Mouse (Mus musculus) intestine, postnatal 0 days (tissue): ENCODE measurements at regions not wholly inside any gene's neighbourhood (a gene's known extent, or its start where the extent isn't known, plus 50 kb on each side); places are given as distances from the start of the nearest gene placed in this dataset.

Experiments
- ATAC-seq: fragments of 200-750 bp; cut with Nextera tagmentation; 2 replicates; pipeline ENCODE4 v1.8.0; 2017; ENCODE audit warnings: mild to moderate bottlenecking, moderate TSS enrichment, moderate library complexity
- H3K27ac ChIP-seq: fragments of 300-500 bp; sonication (generic); 2 replicates; pipeline ENCODE4 v1.5.1; 2014; ENCODE audit warnings: mild to moderate bottlenecking, low read depth, low read length, moderate library complexity
- H3K27me3 ChIP-seq: fragments of 300-500 bp; sonication (generic); replicated peaks from 2 replicates; pipeline ENCODE4 v1.6.1; 2014; ENCODE audit warnings: low read length, mixed read lengths; ENCODE audit not compliant: control insufficient read depth, insufficient read depth
- H3K36me3 ChIP-seq: fragments of 300-500 bp; sonication (generic); 2 replicates; pipeline ENCODE4 v1.6.1; 2014; ENCODE audit warnings: mild to moderate bottlenecking, moderate library complexity; ENCODE audit not compliant: control insufficient read depth, insufficient read depth
- H3K4me1 ChIP-seq: fragments of 300-500 bp; sonication (generic); replicated peaks from 2 replicates; pipeline ENCODE4 v1.6.1; 2014; ENCODE audit warnings: antibody characterized with exemption, low read length, mixed read lengths; ENCODE audit not compliant: control insufficient read depth, insufficient read depth
- H3K4me2 ChIP-seq: fragments of 300-500 bp; sonication (generic); replicated peaks from 2 replicates; pipeline ENCODE4 v1.6.1; 2014; ENCODE audit warnings: low read depth, mild to moderate bottlenecking, moderate library complexity
- H3K4me3 ChIP-seq: fragments of 300-500 bp; sonication (generic); 2 replicates; pipeline ENCODE4 v1.5.1; 2014; ENCODE audit warnings: low read depth, low read length
- H3K9ac ChIP-seq: fragments of 300-500 bp; sonication (generic); 2 replicates; pipeline ENCODE4 v1.6.1; 2014; ENCODE audit warnings: mild to moderate bottlenecking, low read depth, low read length
- H3K9me3 ChIP-seq: fragments of 300-500 bp; sonication (generic); 2 replicates; pipeline ENCODE4 v1.6.1; 2016; ENCODE audit warnings: mixed run types; ENCODE audit not compliant: control insufficient read depth
- CTCF ChIP-seq: sonication (generic); IDR thresholded peaks from 2 replicates; pipeline ENCODE4 v1.5.1; 2016; ENCODE audit warnings: low read depth, mild to moderate bottlenecking, control low read depth, antibody characterized with exemption, moderate library complexity
- WGBS: fragments of 180-500 bp; shearing (Covaris S2); extraction: QIAGEN DNeasy Blood & Tissue Kit; methylation state at CpG from one replicate; pipeline ENCODE4 v1.1.7; 2014; 5-methylcytosine and 5-hydroxymethylcytosine counted together

DNA sequence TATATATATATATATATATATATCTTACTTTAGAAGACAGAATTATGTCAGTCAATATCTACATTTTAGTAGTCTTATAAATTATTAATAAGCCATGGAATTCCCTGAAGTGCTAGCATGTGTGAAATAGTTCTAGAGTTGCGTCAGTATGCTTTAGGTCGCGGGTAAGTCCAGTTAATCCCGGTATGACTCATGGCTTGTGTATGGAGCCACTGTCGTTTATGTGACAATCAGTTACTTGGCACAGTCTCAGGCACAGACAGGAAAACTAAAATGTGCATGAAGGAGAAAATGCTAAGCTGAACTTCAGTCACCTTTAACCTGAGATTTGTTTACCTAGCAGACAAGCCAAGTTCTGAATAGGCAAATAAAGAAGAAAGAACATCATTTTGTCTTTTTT is 206.5 kb downstream of the Plk2 start:
- no peak overlapping the region for H3K9ac ChIP-seq
- TF ChIP-seq CTCF: no peak
- H3K36me3 ChIP-seq: no peaks in the 10 kb centered on the region
- ATAC-seq: no peak
- no peak overlapping the region for H3K4me3 ChIP-seq
- H3K4me2 ChIP-seq: no peak overlapping the region
- no peaks in the 10 kb centered on the region for H3K27me3 ChIP-seq
- no peaks in the 10 kb centered on the region for H3K4me1 ChIP-seq
- H3K9me3 ChIP-seq: no peaks in the 10 kb centered on the region
- WGBS: 32% methylated on average over 5 of the region's 5 CpGs
- no peak overlapping the region for H3K27ac ChIP-seq

DNA sequence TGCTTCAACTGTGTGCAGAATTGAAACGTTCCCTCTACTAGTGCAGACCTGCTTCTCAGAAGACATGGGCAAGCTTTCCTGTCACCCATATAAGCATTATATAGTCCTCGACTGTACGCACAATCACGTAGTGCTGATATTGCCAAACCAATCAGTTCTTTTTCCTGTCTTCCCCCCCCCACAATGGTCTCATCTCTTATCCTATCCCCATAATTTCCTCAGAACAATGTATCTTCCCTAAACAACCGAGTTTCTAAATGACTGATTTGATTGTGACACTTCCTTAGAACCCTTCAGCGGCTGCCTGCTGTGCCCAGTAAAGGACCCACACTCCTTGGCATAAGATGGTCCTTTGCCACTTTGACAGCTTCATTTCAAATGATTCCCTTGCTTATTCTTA is 207.0 kb downstream of the Plk2 start:
- no peaks in the 10 kb centered on the region for H3K36me3 ChIP-seq
- no peak overlapping the region for H3K27ac ChIP-seq
- H3K9me3 ChIP-seq: no peaks in the 10 kb centered on the region
- WGBS: 76% methylated on average over 6 of the region's 6 CpGs
- no peak overlapping the region for H3K9ac ChIP-seq
- no peaks in the 10 kb centered on the region for H3K27me3 ChIP-seq
- no peak for ATAC-seq
- TF ChIP-seq CTCF: no peak
- H3K4me3 ChIP-seq: no peak overlapping the region
- H3K4me2 ChIP-seq: no peak overlapping the region
- H3K4me1 ChIP-seq: no peaks in the 10 kb centered on the region

GRCm38 (mm10) chr13:110602894-110603293 is 208.0 kb downstream of the Plk2 start:
- Histone ChIP-seq H3K9ac (no peak overlapping the region), H3K36me3 (no peaks in the 10 kb centered on the region), H3K27me3 (no peaks in the 10 kb centered on the region), H3K4me2 (no peak overlapping the region), H3K4me1 (no peaks in the 10 kb centered on the region), H3K9me3 (no peaks in the 10 kb centered on the region), H3K4me3 (no peak overlapping the region), H3K27ac (no peak overlapping the region)
- 96% methylated on average over 1 of the region's 1 CpGs for WGBS
- no peak for TF ChIP-seq CTCF
- ATAC-seq: no peak

DNA sequence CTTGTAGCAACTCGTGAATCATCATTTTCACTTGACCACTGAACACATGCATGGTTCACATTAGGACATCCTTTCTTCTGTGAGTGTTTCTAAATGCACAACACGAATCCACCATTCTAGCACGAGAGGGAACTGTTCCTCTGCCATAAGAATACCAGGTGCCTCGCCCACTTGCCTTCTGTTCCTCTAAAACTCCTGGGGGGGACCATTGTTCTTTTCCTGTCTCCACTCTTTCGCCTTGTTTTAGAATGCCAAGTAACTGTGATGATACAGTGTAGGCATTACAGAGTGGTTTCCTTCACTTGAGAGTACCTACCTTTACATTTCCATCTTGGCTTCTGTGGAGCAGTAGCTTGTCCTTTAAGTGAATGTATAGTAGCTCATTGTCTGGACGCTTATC is 224.2 kb downstream of the Plk2 start:
- H3K4me2 ChIP-seq: no peak overlapping the region
- H3K4me1 ChIP-seq: no peaks in the 10 kb centered on the region
- H3K4me3 ChIP-seq: no peak overlapping the region
- WGBS: 88% methylated on average over 6 of the region's 6 CpGs
- ATAC-seq: no peak
- H3K9ac ChIP-seq: no peak overlapping the region
- no peak overlapping the region for H3K27ac ChIP-seq
- H3K36me3 ChIP-seq: no peaks in the 10 kb centered on the region
- no peaks in the 10 kb centered on the region for H3K9me3 ChIP-seq
- no peaks in the 10 kb centered on the region for H3K27me3 ChIP-seq
- TF ChIP-seq CTCF: no peak

DNA sequence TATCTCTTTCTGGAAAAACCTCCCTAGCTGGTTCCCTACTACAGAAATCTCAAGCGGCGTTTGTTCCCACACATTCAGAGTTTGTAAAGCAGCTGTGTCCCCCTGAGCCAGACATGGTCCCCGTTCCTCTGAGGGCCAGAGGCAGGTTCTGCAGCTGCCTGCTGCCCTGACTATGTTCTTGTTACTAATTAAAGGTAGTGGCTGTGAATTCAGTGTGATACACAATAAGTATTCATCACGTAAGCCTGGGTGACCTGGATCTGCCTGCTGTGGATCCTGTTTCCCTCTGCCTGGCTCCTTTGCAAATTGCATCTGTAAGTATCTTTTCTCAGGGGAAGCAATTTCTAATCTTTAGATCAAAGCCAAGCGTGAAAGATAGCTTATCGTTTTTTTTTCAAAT is 232.3 kb downstream of the Plk2 start:
- WGBS: 73% methylated on average over 6 of the region's 6 CpGs
- no peaks in the 10 kb centered on the region for H3K36me3 ChIP-seq
- H3K4me2 ChIP-seq: no peak overlapping the region
- no peak overlapping the region for H3K4me3 ChIP-seq
- H3K27ac ChIP-seq: no peak overlapping the region
- no peak overlapping the region for H3K9ac ChIP-seq
- ATAC-seq: no peak
- no peaks in the 10 kb centered on the region for H3K4me1 ChIP-seq
- H3K27me3 ChIP-seq: no peaks in the 10 kb centered on the region
- no peaks in the 10 kb centered on the region for H3K9me3 ChIP-seq
- no peak for TF ChIP-seq CTCF

GRCm38 (mm10) chr13:110627732-110628131 is 232.9 kb downstream of the Plk2 start:
- WGBS: 74% methylated on average over 9 of the region's 9 CpGs
- no peaks in the 10 kb centered on the region for H3K27me3 ChIP-seq
- no peak overlapping the region for H3K27ac ChIP-seq
- no peaks in the 10 kb centered on the region for H3K9me3 ChIP-seq
- no peak overlapping the region for H3K9ac ChIP-seq
- no peaks in the 10 kb centered on the region for H3K4me1 ChIP-seq
- no peak overlapping the region for H3K4me3 ChIP-seq
- no peak for ATAC-seq
- H3K36me3 ChIP-seq: no peaks in the 10 kb centered on the region
- TF ChIP-seq CTCF: no peak
- no peak overlapping the region for H3K4me2 ChIP-seq

GRCm38 (mm10) chr13:110628201-110628600 is 233.4 kb downstream of the Plk2 start:
- H3K9me3 ChIP-seq: no peaks in the 10 kb centered on the region
- H3K36me3 ChIP-seq: no peaks in the 10 kb centered on the region
- H3K4me3 ChIP-seq: no peak overlapping the region
- no peaks in the 10 kb centered on the region for H3K4me1 ChIP-seq
- no peak for TF ChIP-seq CTCF
- H3K27ac ChIP-seq: no peak overlapping the region
- WGBS: 93% methylated on average over 1 of the region's 1 CpGs
- H3K4me2 ChIP-seq: no peak overlapping the region
- no peak for ATAC-seq
- H3K27me3 ChIP-seq: no peaks in the 10 kb centered on the region
- H3K9ac ChIP-seq: no peak overlapping the region
